Mouse (Mus musculus) large intestine, adult 2 months (tissue): ENCODE data around the gene Rhcg. TPM values are rescaled to one million over a fixed set of nuclear protein-coding genes. Genes with fewer than 3 reads are reported as not detected.

Source experiments
- DNase-seq: peaks from one replicate; pipeline ENCODE4 v3.0.0-alpha.2; 2012; ENCODE audit warnings: low read depth, low spot score
- WGBS: fragments of 180-500 bp; shearing (Covaris S2); methylation state at CpG from one replicate; pipeline ENCODE4 v1.1.7; 2018; 5-methylcytosine and 5-hydroxymethylcytosine counted together
- polyA plus RNA-seq: library from polyadenylated mRNA; depleted of rRNA; stranded (reverse); fragments of >200 nt; gene quantifications from 2 replicates; pipeline ENCODE4 v1.2.3, GENCODE M21; 2012

Gene Rhcg
- polyA plus RNA-seq, 1 experiment = 0.06 TPM

GRCm38 (mm10) chr7:79607263-79607921 is 10.1 kb downstream of the Rhcg start:
- 4% methylated on average over 25 of the region's 25 CpGs for WGBS
- no peak for DNase-seq

- DNase-seq = no peak
- WGBS = 25% methylated on average over 3 of the region's 3 CpGs
Observed at GRCm38 (mm10) chr7:79606766-79607165, 10.7 kb downstream of the Rhcg start.

- 51% methylated on average over 8 of the region's 8 CpGs for WGBS
- DNase-seq = no peak
Observed at GRCm38 (mm10) chr7:79602006-79602405, 15.5 kb downstream of the Rhcg start.

DNA sequence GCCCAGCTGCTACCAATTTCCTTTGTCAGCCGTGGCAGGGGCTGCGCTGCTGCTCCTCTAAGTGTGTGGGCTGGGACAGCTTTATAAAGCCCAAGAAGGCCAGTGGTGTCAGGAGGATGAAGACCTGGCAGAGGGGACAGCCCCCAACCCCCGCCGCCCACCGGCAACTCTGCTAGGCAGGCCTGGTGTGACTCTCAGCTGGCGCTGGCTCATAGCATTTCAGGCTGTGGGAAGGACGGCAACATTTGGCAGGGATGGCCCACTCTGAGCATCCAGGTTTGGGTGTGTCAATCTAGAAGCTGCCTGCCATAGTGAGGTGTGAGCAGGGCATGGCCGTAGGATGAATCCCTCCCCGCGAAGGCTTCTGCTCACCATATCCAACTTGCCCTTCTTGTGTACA is 17.3 kb downstream of the Rhcg start:
- no peak for DNase-seq
- WGBS = 77% methylated on average over 10 of the region's 10 CpGs

- peak; percentile 42 for DNase-seq
- 12% methylated on average over 7 of the region's 7 CpGs for WGBS
Observed at GRCm38 (mm10) chr7:79594854-79595253, 22.6 kb downstream of the Rhcg start.

GRCm38 (mm10) chr7:79591812-79592731 is 25.4 kb downstream of the Rhcg start:
- WGBS = 2% methylated on average over 42 of the region's 42 CpGs

GRCm38 (mm10) chr7:79590560-79591110 is 26.8 kb downstream of the Rhcg start:
- no peak for DNase-seq
- WGBS = 27% methylated on average over 3 of the region's 3 CpGs

More at GRCm38 (mm10) chr7:79591812-79592731, 25.4 kb downstream of the Rhcg start:
- DNase-seq = no peak

DNA sequence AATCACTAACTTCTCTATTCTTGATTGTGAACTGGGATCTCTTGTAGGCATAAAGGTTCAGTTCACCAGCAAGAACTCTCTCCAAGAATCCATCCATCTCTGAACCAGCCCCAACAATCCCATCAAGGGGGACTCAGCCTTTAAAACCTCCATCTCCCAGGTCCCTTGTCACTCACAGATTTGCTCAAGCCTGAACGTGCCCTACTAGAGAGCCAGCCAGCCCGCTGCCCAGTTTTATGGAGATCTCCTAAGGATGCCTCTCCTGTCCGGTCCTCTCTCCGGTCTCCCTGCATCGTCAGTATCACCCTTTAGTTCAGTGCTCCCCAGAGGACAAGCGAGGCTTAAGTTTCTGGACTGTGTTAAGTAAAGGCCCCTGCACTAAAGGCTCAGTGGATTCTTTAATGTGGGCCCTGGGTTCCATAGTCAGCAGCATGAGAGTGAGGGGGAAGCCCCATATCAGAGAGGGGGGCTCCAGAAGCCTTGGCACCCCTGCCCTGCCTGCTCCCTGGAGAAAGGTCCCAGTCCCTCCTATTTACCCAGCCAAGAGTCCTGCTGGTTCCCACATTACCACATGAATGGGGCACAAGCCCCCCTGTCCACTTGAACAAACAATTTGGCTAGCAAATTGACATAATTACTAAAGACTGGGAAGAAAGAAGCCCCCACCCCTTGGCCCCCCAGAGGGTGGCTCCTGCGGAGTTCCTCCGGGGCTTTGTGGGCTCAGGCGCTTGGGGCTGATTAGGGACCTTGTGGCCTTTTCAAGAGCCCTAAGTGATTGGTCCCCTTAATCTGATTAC is 27.5 kb downstream of the Rhcg start:
- DNase-seq = no peak
- WGBS = 14% methylated on average over 9 of the region's 9 CpGs

DNA sequence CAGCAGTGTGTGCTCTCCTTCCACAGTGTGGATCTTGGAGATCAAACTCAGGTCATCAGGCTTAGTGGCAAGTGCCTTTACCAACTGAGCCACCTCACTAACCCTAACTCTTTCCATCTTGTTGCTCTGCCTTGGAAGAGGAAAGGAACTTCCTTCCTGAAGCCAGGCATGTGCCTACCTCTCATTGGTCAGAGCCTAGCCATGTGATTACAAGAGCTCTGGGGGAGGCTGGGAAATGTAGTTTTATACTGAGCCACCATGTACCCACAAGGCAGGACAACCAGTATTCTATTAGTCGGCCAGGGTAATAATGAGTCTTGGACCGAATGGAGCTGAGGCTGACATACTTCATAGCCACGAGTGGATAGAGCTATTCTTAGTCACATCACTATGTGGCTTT is 29.2 kb downstream of the Rhcg start:
- 71% methylated on average over 3 of the region's 3 CpGs for WGBS
- DNase-seq = no peak

DNA sequence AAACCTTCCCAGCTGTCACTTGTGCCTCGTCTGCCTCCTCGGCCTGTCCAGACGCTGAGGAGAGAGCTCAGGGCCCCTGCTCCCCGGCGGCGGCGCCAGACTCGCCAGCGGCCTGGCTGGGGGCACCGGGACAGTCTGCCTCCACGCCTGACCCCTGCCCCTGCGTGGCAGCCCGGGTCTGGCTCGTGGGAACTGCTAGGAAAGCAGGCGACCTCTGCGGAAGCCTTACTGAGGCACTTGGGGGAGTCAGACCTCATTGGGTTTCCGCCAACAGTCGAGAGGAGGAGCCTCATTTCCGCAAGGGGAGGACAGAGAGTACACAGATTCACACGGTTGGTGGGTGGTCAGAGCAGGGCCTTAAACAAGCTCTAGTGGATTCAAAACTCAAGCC is 38.6 kb downstream of the Rhcg start:
- 4% methylated on average over 20 of the region's 20 CpGs for WGBS
- no peak for DNase-seq

DNA sequence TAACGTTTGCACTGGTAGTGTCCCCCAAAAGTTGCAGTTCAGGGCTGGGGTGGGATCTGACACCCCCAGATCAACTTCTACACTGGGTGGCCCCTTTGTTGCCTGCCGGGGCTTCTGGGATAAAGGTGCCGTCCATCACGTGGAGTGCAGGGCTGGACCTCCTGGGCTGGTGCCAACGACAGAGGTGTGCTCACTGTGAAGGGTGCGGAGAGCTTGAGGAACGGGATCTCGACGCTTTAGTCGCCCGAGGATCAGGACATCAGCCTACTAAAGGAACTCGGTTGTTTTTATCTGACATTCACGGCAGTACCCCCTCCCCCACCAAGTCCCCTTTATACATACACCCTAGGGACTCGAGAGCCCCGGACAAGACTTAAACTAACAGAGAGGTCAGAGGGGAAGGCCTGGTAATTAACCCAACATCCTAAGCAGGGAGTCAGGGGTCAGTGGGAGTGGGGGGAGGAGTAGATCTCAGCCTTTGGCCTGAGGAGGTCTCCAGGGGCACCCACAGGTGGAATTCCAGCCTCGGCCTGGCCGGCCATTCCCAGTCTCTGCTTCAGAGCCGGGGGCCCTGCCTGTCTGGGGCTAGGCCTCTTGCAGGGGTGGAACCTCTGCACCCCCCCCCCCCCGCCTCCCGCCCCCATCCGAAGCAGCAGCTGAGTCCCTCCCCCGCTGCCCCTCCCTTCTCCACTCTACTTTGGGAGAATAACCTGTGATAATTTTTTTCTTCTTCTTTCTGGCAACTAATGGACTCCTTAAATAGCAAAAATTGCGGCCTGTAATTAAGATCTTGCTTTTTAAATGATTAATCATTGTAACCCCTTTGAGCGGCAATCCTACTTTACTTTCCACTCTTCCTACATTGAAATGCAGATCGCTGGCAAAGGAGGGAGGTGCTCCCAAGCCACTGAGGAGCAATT is 39.3 kb downstream of the Rhcg start:
- DNase-seq = no peak
- WGBS = 20% methylated on average over 25 of the region's 25 CpGs

DNA sequence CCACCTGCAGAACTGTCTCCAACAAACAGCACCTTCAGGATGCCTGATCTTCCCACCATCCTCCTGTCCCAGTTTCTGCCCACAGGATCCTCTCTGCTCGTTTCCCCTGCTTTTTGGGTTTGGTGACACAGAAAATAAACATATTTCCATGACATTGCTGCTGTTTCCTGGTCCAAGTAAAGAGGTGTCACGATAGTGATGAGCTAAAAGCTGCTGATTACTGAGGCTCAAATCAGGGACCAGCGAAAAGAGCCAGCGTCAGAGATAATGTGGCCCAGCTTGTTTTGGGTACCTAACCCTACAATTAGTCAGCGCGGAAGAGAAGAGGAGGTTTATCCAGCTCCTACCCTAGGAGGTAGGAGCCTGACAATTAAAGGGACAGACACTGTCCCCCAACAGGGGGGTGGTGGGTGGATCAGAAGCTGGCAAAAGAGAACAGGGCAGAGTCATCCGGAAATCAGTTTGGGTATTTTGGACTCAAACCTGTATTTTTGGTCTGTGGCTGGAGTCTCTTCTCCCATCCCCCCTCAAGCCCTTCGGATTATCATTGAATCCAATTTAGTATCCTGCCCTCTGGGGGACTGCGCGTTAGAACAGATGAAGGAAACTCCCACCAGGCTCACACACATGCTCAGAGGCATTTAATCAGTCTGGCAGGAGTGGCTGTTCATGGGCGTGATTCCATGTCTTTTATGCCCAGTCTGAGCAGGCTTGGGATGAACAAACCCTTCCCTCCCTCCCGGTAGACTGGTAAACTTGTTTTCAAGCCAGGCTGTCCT is 40.2 kb downstream of the Rhcg start:
- WGBS = 24% methylated on average over 12 of the region's 12 CpGs
- DNase-seq = no peak

GRCm38 (mm10) chr7:79576659-79577058 is 40.8 kb downstream of the Rhcg start:
- peak; percentile 7 for DNase-seq
- WGBS = 9% methylated on average over 5 of the region's 5 CpGs

DNA sequence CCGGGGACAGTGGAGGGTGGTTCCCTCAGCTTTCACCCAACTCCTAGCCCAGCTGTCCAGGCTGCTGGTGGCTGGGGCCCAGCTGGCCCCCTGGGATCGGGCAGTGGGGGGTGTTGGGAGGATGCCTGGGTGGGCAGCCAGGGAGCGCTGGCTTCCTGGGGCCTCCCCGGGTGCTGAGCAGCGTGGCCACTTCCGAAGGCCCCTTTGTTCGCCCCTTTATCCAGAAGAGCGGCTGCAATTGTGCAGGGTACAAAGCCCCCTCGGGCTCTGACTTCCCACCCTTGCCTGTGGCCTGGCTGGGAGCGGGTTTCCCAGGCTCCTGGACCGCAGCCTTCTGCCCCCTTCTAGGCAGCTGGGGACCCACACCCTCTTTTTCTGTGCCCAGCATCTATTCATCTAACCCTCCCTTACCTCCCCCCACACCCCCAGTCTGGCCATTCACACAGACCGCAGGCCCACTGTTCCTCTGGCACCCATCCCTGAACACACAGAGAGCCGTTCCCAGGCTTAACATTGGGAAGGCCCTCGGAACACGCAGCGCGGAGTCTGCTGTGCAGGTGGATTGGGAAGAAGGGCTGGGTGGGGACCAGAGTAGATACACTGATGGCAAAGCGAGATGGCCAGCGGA is 45.2 kb downstream of the Rhcg start:
- WGBS = 70% methylated on average over 19 of the region's 19 CpGs
- no peak for DNase-seq

GRCm38 (mm10) chr7:79568937-79569535 is 48.4 kb downstream of the Rhcg start:
- 51% methylated on average over 4 of the region's 4 CpGs for WGBS
- DNase-seq = no peak

DNA sequence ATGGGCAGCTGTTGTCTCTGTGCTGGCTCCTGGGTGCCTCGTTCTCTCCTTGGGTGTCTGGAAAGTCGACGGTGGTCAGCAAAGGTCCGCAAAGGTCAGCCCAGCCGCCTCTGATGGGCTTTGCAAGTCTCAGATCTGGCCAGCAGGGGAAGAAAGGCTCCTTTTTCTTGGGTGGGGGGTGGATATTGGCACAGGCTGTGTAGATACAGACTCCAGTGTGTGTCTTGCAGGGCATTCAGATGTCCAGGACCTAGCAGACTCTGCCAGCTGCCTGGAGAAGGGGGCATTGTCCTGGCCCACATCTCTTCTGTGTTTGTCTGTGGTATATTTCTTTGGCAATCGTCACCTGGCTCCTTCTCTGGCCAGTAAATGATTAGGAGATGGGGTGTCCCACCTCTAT is 49.2 kb downstream of the Rhcg start:
- DNase-seq = no peak
- 54% methylated on average over 6 of the region's 6 CpGs for WGBS

GRCm38 (mm10) chr7:79563675-79564074 is 53.8 kb downstream of the Rhcg start:
- DNase-seq = no peak
- WGBS = 26% methylated on average over 13 of the region's 13 CpGs
